Mouse (Mus musculus) kidney, postnatal 0 days (tissue): Measurements from ENCODE around the gene Aldh6a1. TPM values are rescaled to one million over a fixed set of nuclear protein-coding genes. Genes with fewer than 3 reads are reported as not detected.
A peak's percentile ranks its signal among the peaks of the same experiment; 100 is the strongest.

Source experiments
- ATAC-seq: fragments of 200-750 bp; cut with Nextera tagmentation; replicated peaks from 2 replicates; pipeline ENCODE4 v1.8.0; 2017; ENCODE audit warnings: low read depth, moderate number of reproducible peaks, moderate TSS enrichment, moderate library complexity; ENCODE audit not compliant: low FRiP score
- DNase-seq: peaks from one replicate; pipeline ENCODE4 v3.0.0-alpha.2; 2016; ENCODE audit warnings: low spot score
- H3K27ac ChIP-seq: fragments of 300-500 bp; sonication (generic); 2 replicates; pipeline ENCODE4 v1.5.1; 2014; ENCODE audit warnings: mild to moderate bottlenecking
- H3K27me3 ChIP-seq: fragments of 300-500 bp; sonication (generic); 2 replicates; pipeline ENCODE4 v1.6.1; 2014; ENCODE audit warnings: low read length, mixed read lengths; ENCODE audit not compliant: insufficient read depth
- H3K36me3 ChIP-seq: fragments of 300-500 bp; sonication (generic); 2 replicates; pipeline ENCODE4 v1.6.1; 2014; ENCODE audit warnings: low read length, mixed read lengths; ENCODE audit not compliant: insufficient read depth
- H3K4me1 ChIP-seq: fragments of 300-500 bp; sonication (generic); replicated peaks from 2 replicates; pipeline ENCODE4 v1.6.1; 2014; ENCODE audit warnings: antibody characterized with exemption, low read length, mixed read lengths; ENCODE audit not compliant: insufficient read depth
- H3K4me2 ChIP-seq: fragments of 300-500 bp; sonication (generic); 2 replicates; pipeline ENCODE4 v1.6.1; 2014; ENCODE audit warnings: mild to moderate bottlenecking, low read length, moderate library complexity, mixed read lengths
- H3K4me3 ChIP-seq: fragments of 300-500 bp; sonication (generic); replicated peaks from 2 replicates; pipeline ENCODE4 v1.5.1; 2014; ENCODE audit warnings: low read depth, low read length
- H3K9ac ChIP-seq: fragments of 300-500 bp; sonication (generic); 2 replicates; pipeline ENCODE4 v1.6.1; 2014; ENCODE audit warnings: low read depth, low read length
- H3K9me3 ChIP-seq: fragments of 300-500 bp; sonication (generic); replicated peaks from 2 replicates; pipeline ENCODE4 v1.6.1; 2016; ENCODE audit warnings: low read length, inconsistent platforms, mixed read lengths
- CTCF ChIP-seq: IDR thresholded peaks from 2 replicates; pipeline ENCODE4 v1.5.1; 2016; ENCODE audit warnings: antibody characterized with exemption, low read depth, mild to moderate bottlenecking, moderate library complexity
- WGBS: fragments of 180-500 bp; shearing (Covaris S2); extraction: QIAGEN DNeasy Blood & Tissue Kit; methylation state at CpG from one replicate; pipeline ENCODE4 v1.1.7; 2014; 5-methylcytosine and 5-hydroxymethylcytosine counted together
- polyA plus RNA-seq: library from polyadenylated mRNA; unstranded; fragments of >200 nt; fragmentation: Nextera tagmentation; extraction: Ambion mirVana; gene quantifications from 2 replicates; pipeline ENCODE4 v1.2.1, GENCODE M21; 2015

Gene Aldh6a1
- polyA plus RNA-seq, 1 experiment from 2014 or later: 122 TPM

DNA sequence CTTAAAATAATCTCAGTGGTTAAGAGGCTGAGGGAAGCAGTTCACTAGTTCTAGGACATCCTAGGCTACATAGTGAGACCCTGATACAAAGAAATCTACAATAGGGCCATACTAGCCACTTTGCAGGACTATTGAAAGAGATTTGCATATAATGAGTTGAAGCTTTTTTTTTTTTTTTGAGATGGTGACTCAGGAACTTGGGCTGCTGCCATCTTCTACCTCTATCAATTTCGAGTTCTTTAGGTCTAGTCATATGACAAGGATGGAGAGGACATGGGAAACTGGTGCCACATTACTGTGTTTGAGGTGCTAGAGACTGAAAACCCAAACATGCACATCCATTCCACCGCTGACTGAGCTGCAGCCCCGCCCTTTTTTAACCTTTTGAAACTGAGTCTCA is 26.8 kb downstream of the Aldh6a1 start:
- Histone ChIP-seq H3K36me3 (no peaks in the 10 kb centered on the region), H3K9ac (no peak overlapping the region), H3K4me3 (no peak overlapping the region), H3K4me1 (no peaks in the 10 kb centered on the region), H3K4me2 (no peak overlapping the region), H3K27ac (no peak overlapping the region), H3K9me3 (no peaks in the 10 kb centered on the region), H3K27me3 (no peaks in the 10 kb centered on the region)
- WGBS: 59% methylated on average over 3 of the region's 3 CpGs
- DNase-seq (no peak), ATAC-seq (no peak)
- TF ChIP-seq CTCF: no peak

- DNase-seq (no peak), ATAC-seq (no peak)
- peak overlapping the region; percentile 68 for H3K9ac ChIP-seq
- peak overlapping the region; percentile 63 for H3K4me2 ChIP-seq
- H3K9me3 ChIP-seq: no peaks in the 10 kb centered on the region
- no peaks in the 10 kb centered on the region for H3K27me3 ChIP-seq
- no peak for TF ChIP-seq CTCF
- peak overlapping the region; percentile 52 for H3K4me3 ChIP-seq
- peak overlapping the region; percentile 58; the same call in 1 of the 2 replicates for H3K27ac ChIP-seq
- no peaks in the 10 kb centered on the region for H3K36me3 ChIP-seq
- H3K4me1 ChIP-seq: no peaks in the 10 kb centered on the region
- 38% methylated on average over 18 of the region's 18 CpGs for WGBS
Measured at GRCm38 (mm10) chr12:84417605-84417922, 33.2 kb downstream of the Aldh6a1 start.

DNA sequence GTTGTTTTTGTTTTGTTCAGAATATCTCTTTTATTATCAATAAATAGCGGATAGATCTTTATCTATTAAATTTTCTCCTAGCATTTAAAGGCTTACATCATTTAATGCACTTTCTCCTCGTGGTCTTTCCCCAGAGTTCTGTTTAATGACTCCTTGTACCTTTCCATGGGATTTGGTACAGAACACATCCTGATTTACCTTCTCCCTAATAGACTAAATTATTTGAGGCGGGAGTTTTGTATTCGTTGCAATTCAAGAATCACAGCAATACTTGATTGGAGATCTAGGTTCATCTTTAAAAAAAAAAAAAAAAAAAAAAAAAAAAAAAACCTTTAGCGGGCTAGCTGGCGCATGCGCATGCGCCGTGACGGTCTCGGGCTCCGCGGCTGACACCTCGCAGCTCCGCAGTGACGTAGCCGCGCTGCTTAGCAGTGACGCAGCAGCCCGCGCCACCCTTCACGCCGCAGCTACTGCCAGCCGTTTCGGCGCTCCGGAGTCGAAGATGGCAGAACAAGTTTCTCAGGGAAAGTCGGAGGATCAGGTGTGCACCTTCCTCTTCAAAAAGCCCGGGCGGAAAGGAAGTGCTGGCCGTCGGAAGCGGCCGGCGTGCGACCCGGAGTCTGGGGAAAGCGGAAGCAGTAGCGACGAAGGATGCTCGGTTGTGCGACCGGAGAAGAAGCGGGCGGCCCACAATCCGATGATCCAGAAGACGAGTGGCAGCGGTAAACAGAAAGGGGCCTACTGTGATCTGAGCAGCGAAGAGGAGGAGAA is 33.8 kb downstream of the Aldh6a1 start, which contains the start of gene Rnf113a2:
Gene Rnf113a2 (plus strand): TSS at position 363 of the 771 bp plus-strand sequence.
- Histone ChIP-seq H3K27ac (peak within 1 kb of the TSS; percentile 58; the same call in 1 of the 2 replicates), H3K4me2 (peak within 1 kb of the TSS; percentile 63), H3K27me3 (no peaks in the 10 kb centered on the region), H3K36me3 (no peaks in the 10 kb centered on the region), H3K9ac (peak within 1 kb of the TSS; percentile 68), H3K4me1 (no peaks in the 10 kb centered on the region), H3K9me3 (no peaks in the 10 kb centered on the region), H3K4me3 (peak within 1 kb of the TSS; percentile 52)
- DNase-seq: peak; percentile 89
- TF ChIP-seq CTCF: no peak
- WGBS: 3% methylated on average over 50 of the region's 50 CpGs
- ATAC-seq: peak; percentile 89

GRCm38 (mm10) chr12:84408819-84409507 is 41.8 kb downstream of the Aldh6a1 start, which contains the start of the genes Entpd5 and Bbof1:
Gene Entpd5 (minus strand): TSS chr12:84409029.
Gene Bbof1 (plus strand): TSS chr12:84409071.
- Histone ChIP-seq H3K9ac (peak within 1 kb of the TSS; percentile 86), H3K4me2 (peak within 1 kb of the TSS; percentile 84), H3K4me3 (peak within 1 kb of the TSS; percentile 78), H3K36me3 (no peaks in the 10 kb centered on the region), H3K27me3 (no peaks in the 10 kb centered on the region), H3K27ac (peak within 1 kb of the TSS; percentile 88), H3K9me3 (no peaks in the 10 kb centered on the region), H3K4me1 (0 out of 2 replicates have a peak, but pooled peaks cover 6% of the 10 kb centered on the region)
- peak; percentile 86 for DNase-seq
- TF ChIP-seq CTCF: no peak
- 1% methylated on average over 57 of the region's 63 CpGs for WGBS
- peak; percentile 92 for ATAC-seq

DNA sequence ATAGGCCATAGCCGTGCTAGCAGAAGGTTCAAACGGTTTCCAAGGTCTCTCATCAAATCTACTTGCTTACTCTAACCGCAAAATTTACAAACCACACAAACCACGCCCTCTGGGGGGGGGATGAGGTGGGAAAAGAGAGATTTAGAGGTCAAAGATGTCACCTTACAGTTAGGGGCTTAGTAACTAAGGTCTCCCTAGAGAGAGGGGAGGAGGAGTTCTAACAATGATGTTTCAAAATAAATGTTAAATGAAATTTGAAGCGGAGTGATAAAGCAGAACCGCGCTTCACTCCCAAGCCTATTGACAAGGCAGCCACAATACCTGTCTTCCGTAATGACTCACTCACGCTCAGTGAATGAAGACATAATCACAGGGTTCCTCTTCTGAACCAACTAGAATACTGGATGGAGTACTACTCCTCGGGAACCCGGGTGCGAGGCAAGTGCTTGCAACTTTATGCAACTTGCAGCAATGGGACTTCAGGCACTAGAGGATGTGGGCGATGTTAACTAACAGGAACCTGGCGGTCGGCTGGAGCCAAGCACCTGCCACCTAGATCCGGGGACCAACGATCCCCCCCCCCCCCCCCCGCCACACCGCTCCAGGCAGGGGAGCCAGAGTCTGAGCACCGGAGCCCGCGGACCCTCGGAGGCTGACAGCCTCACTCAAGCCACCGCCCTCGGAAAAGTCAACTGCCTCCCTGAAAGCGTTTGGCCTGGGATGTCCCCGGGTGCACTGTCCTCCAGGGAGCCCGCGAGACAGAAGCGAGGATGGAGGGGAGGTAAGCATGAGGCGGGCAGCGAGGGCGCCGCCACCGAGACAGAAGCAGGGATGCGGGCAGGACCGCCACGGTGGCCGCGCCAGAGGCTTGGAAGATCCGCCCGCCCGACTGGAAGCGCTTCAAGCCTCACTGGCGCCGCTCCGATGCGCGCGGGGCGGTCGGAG is 42.7 kb downstream of the Aldh6a1 start:
- no peaks in the 10 kb centered on the region for H3K9me3 ChIP-seq
- peak overlapping the region; percentile 78 for H3K4me3 ChIP-seq
- H3K27me3 ChIP-seq: no peaks in the 10 kb centered on the region
- 2% methylated on average over 44 of the region's 52 CpGs for WGBS
- H3K9ac ChIP-seq: peak overlapping the region; percentile 86
- H3K36me3 ChIP-seq: no peaks in the 10 kb centered on the region
- H3K4me2 ChIP-seq: peak overlapping the region; percentile 84
- H3K27ac ChIP-seq: peak overlapping the region; percentile 88
- peak; percentile 69 for ATAC-seq
- DNase-seq: no peak
- no peak for TF ChIP-seq CTCF
- 0 out of 2 replicates have a peak, but pooled peaks cover 6% of the 10 kb centered on the region for H3K4me1 ChIP-seq
